Mouse (Mus musculus) spleen, adult 2 months (tissue): ENCODE data around the gene Pklr. TPM values are rescaled to one million over a fixed set of nuclear protein-coding genes. Genes with fewer than 3 reads are reported as not detected.

Source experiments
- DNase-seq, 2 experiments: peaks; one replicate each; pipeline versions ENCODE4 v3.0.0 to v3.0.0-alpha.2; 2012 to 2021; ENCODE audit warnings: low spot score in 2 of 2, low read depth in 1 of 2
- H3K27ac ChIP-seq: fragments of 200-500 bp; 2 replicates; pipeline ENCODE4 v1.5.1; 2012; ENCODE audit warnings: low read length, inconsistent platforms; ENCODE audit not compliant: insufficient read depth
- H3K27me3 ChIP-seq: fragments of 200-500 bp; 2 replicates; pipeline ENCODE4 v1.6.1; 2012; ENCODE audit warnings: mild to moderate bottlenecking, moderate library complexity, low read length, inconsistent platforms; ENCODE audit not compliant: control insufficient read depth, insufficient read depth
- H3K36me3 ChIP-seq: fragments of 200-500 bp; 2 replicates; pipeline ENCODE4 v1.6.1; 2012; ENCODE audit warnings: mild to moderate bottlenecking, low read length, inconsistent platforms; ENCODE audit not compliant: control insufficient read depth, insufficient read depth
- H3K4me1 ChIP-seq: fragments of 200-500 bp; 2 replicates; pipeline ENCODE4 v1.6.1; 2011; ENCODE audit warnings: inconsistent platforms; ENCODE audit not compliant: control insufficient read depth, insufficient read depth, insufficient read length
- H3K4me3 ChIP-seq: fragments of 200-500 bp; 2 replicates; pipeline ENCODE4 v1.5.1; 2011; ENCODE audit warnings: mild to moderate bottlenecking, inconsistent platforms; ENCODE audit not compliant: insufficient read depth, insufficient read length; ENCODE audit errors: extremely low read depth
- CTCF ChIP-seq: fragments of 200-500 bp; IDR thresholded peaks from 2 replicates; pipeline ENCODE4 v1.5.1; 2011; ENCODE audit warnings: mild to moderate bottlenecking, inconsistent platforms; ENCODE audit not compliant: insufficient read depth, insufficient read length, insufficient replicate concordance; ENCODE audit errors: extremely low read depth
- POLR2A ChIP-seq: fragments of 200-500 bp; IDR thresholded peaks from 2 replicates; pipeline ENCODE4 v1.6.1; 2011; ENCODE audit warnings: low read depth, low read length, inconsistent platforms
- whole genome bisulfite sequencing: fragments of 180-500 bp; shearing (Covaris S2); methylation state at CpG from one replicate; pipeline ENCODE4 v1.1.7; 2018; 5-methylcytosine and 5-hydroxymethylcytosine counted together
- polyA plus RNA-seq: library from polyadenylated mRNA; depleted of rRNA; stranded (reverse); fragments of >200 nt; gene quantifications from 2 replicates; pipeline ENCODE4 v1.2.3, GENCODE M21; 2012

Pklr gene
- polyA plus RNA-seq, 1 experiment = 10.2 TPM

DNA sequence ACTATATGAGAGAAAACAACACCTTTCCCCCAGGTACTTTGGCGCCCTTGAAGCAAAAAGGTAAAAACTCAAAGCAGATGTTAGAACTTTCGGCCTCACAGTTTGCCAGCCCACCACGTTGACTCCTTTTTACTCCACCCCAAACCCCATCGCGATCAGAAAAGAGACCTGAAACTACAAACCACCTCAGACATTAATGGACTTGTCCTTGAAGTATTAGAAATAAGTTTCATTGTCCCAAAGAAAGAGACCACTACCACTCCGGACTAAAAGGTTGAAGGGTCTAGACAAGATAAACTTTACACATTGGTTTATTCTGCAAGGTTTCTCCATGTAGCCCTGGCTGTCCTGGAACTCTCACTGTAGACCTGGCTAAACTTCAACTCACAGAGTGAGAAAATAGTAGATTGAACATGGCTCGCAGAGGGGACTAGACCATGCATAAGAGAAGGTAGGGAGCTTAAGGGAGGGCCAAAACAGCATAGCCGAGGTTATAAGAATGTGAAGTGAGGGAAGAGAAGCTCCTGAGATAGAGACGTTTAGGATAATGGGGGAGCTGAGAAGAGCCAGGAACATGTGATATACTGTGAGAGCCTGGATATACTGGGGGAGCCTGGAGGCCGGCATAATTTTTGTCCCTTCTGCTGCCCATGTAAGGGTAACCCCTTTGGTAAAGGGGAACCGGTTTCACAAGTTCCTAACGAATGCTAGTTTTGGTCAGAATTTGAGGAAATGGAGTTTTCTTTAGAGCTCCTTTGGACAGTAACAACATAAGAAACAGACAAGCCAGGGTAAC lies 33.2 kb upstream of the Pklr start:
- Histone ChIP-seq H3K36me3 (peaks cover 2% of the 10 kb centered on the region; the same call in 1 of the 2 replicates), H3K4me3 (no peak overlapping the region), H3K27me3 (no peaks in the 10 kb centered on the region), H3K4me1 (peaks cover 4% of the 10 kb centered on the region; the same call in 1 of the 2 replicates), H3K27ac (no peak overlapping the region)
- 62% methylated on average over 12 of the region's 12 CpGs for WGBS
- no peak for TF ChIP-seq CTCF
- TF ChIP-seq POLR2A = no peak
- no peak for DNase-seq

DNA sequence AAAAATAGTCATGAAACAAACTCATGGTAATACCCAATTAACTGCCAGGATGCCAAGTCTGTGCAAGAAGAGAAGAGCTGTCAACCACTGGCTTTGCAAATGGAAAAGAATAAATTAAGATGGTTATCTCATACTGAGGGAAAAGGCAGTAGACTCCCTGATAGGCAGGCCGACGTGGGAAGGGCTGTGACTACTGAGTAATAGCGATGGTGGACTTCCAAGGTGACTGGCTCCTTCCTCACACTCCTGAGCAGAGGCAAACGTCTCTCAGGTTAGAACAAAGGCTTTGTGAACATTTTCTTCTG lies 32.7 kb upstream of the Pklr start:
- 64% methylated on average over 4 of the region's 4 CpGs for WGBS
- no peak overlapping the region for H3K4me3 ChIP-seq

DNA sequence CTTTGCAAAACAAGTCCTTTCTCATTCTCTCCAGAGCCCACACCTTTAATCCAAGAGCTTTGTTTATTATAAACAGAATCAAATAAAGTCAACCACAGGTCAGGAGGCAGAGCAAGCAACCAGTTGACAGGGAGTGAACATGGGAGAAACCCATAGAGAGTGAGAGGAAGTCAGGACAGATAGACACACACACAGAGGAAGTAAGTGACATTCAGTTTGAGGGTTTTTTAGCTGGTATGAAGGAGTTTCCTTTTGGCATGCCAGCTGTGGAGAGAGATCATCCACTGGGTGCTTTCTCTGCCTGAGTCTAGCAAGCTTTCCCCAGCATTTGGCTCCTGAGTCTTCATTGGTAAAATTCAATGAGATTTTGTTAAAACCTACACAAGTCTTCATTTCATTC lies 29.1 kb upstream of the Pklr start:
- Histone ChIP-seq H3K36me3 (no peaks in the 10 kb centered on the region), H3K4me3 (no peak overlapping the region), H3K27me3 (no peaks in the 10 kb centered on the region), H3K27ac (no peak overlapping the region), H3K4me1 (no peaks in the 10 kb centered on the region)
- DNase-seq = no peak
- TF ChIP-seq CTCF (no peak), POLR2A (no peak)

More for the DNA sequence above, 32.7 kb upstream of the Pklr start:
- TF ChIP-seq POLR2A = no peak
- TF ChIP-seq CTCF = no peak
- no peaks in the 10 kb centered on the region for H3K27me3 ChIP-seq
- peaks cover 2% of the 10 kb centered on the region; the same call in 1 of the 2 replicates for H3K36me3 ChIP-seq
- DNase-seq = no peak
- H3K27ac ChIP-seq = no peak overlapping the region
- peaks cover 4% of the 10 kb centered on the region; the same call in 1 of the 2 replicates for H3K4me1 ChIP-seq

DNA sequence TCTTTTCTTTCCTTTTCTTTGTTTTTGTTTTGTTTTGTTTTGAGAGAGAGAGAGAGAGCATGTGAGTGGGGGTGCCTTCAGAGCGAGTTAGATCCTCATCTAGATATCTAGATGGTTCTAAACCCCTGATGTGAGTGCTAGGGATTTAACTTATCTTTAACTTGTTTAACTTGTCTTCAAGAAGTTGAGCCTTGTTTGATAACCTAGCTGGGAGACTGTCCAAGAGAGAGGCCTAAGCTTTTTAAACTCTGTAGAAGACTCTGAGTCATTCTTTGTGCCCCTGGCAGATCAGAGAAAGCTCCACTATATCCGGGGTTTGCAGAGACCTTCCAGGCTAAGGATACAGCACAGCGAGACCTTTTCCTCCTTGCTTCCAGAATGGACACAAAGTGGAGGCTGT lies 28.4 kb upstream of the Pklr start:
- Histone ChIP-seq H3K27ac (no peak overlapping the region), H3K36me3 (no peaks in the 10 kb centered on the region), H3K27me3 (no peaks in the 10 kb centered on the region), H3K4me1 (no peaks in the 10 kb centered on the region), H3K4me3 (no peak overlapping the region)
- TF ChIP-seq CTCF (no peak), POLR2A (no peak)
- no peak for DNase-seq
- 83% methylated on average over 3 of the region's 3 CpGs for WGBS

DNA sequence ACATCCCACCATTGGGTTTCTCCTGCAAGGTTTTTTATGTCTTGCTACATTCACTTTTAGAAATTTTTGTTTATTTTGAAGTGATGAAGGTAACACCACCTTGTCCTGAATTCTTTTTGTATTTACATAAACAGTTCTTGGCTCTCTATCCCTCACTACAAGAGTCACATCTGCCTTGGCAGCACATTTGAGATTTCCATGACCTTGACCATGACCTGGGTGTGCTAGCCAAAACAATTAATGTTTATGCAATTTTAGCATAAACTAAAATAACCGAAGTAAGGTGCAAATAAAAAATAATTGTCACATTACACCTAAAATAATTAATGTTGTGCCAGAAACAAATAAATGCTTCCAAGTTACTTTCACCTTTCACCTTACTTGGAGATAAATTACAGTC lies 27.8 kb upstream of the Pklr start:
- Histone ChIP-seq H3K27ac (no peak overlapping the region), H3K4me3 (no peak overlapping the region), H3K36me3 (no peaks in the 10 kb centered on the region), H3K27me3 (no peaks in the 10 kb centered on the region), H3K4me1 (no peaks in the 10 kb centered on the region)
- 80% methylated on average over 1 of the region's 1 CpGs for WGBS
- no peak for DNase-seq
- TF ChIP-seq CTCF (no peak), POLR2A (no peak)

DNA sequence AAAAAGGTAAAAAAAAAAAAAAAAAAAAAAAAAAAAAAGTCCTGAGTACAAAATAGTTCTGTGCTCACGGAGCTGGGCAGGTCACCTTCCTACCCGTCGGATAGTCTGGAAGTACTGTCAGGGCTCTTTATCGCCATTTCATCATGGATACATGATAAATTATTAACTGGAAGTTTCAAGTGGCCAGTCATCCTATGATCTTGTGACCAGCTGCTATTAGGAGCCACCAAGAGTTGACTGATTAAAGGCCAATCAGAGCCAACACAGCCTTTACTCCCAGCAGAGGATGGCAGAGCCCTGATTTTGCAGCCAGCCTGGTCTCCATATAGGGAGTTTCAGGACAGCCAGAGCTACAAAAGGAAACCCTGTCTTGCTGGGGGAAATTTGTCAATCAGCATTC lies 22.9 kb upstream of the Pklr start:
- Histone ChIP-seq H3K27me3 (no peaks in the 10 kb centered on the region), H3K4me1 (no peaks in the 10 kb centered on the region), H3K27ac (no peak overlapping the region), H3K4me3 (no peak overlapping the region), H3K36me3 (no peaks in the 10 kb centered on the region)
- TF ChIP-seq POLR2A (no peak), CTCF (no peak)
- DNase-seq = no peak
- 85% methylated on average over 4 of the region's 4 CpGs for WGBS

DNA sequence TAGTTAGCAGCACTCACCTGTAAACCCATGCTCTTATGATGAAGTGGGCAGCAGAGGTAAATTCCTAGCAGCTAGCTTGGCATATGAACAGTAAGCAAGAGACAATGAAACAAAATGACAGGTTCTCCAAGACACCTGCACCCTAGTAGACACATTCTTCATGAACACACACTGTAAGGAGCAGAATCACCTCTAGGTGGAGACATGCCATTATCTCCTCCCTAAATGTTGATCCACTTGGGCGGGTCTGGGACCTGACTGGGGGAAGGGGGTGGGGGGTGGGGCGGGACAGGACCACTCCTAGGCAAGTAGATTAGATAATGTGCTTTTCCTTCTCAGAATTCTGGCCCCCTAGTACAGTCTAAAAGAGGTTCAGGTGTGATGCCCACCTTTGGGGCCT lies 20.4 kb upstream of the Pklr start:
- peak; percentile 14 to 31 for DNase-seq
- no peak for TF ChIP-seq POLR2A
- TF ChIP-seq CTCF = peak; percentile 11; the same call in 1 of the 2 replicates
- no peak overlapping the region for H3K4me3 ChIP-seq
- no peak overlapping the region for H3K27ac ChIP-seq
- no peaks in the 10 kb centered on the region for H3K36me3 ChIP-seq
- no peaks in the 10 kb centered on the region for H3K4me1 ChIP-seq
- H3K27me3 ChIP-seq = no peaks in the 10 kb centered on the region
- 8% methylated on average over 2 of the region's 2 CpGs for WGBS
